Mouse (Mus musculus): ENCODE results near the gene Scmh1. TPM values are rescaled to one million over a fixed set of nuclear protein-coding genes. Genes with fewer than 3 reads are reported as not detected.
A peak's percentile ranks its signal among the peaks of the same experiment; 100 is the strongest.

Scmh1 gene
- polyA plus RNA-seq, 1 experiment from 2014 or later = 9.6 TPM

DNA sequence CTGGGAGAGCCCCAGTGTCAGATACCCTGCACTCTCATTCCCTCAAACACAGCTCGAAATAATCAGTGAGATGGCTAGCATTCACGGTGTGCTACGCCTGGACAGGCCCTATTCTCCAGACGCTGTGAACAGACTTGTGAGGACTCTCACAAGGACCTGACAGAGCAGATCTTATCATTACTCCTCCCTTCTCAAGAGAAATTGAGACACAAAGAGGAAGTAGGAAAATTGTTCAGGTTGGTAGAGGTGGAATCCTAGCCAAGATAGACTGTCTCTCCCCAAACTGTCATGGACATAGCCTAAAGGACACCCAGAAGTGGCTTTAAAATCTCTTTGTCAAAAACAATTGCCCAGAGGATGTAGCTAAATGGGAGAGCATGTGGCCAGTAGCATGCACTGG is 31.3 kb upstream of the Scmh1 start:
- no peak for ATAC-seq (ENCODE audit: low read depth)
- Histone ChIP-seq H3K27me3 (ENCODE audit: control insufficient read depth, insufficient read depth, low read depth, low read length) (no peaks in the 10 kb centered on the region), H3K9me3 (replicated peaks; ENCODE audit: control insufficient read depth, low read length) (no peaks in the 10 kb centered on the region), H3K4me1 (ENCODE audit: control insufficient read depth, low read depth, low read length) (no peaks in the 10 kb centered on the region), H3K4me2 (ENCODE audit: low read depth, low read length) (no peak overlapping the region), H3K9ac (ENCODE audit: low read depth, low read length) (no peak overlapping the region), H3K36me3 (ENCODE audit: control insufficient read depth, insufficient read depth) (no peaks in the 10 kb centered on the region), H3K27ac (ENCODE audit: low read length) (no peak overlapping the region), H3K4me3 (ENCODE audit: low read depth, low read length) (no peak overlapping the region)
- WGBS (ENCODE audit: insufficient replicate concordance) = 36% methylated on average over 4 of the region's 4 CpGs

DNA sequence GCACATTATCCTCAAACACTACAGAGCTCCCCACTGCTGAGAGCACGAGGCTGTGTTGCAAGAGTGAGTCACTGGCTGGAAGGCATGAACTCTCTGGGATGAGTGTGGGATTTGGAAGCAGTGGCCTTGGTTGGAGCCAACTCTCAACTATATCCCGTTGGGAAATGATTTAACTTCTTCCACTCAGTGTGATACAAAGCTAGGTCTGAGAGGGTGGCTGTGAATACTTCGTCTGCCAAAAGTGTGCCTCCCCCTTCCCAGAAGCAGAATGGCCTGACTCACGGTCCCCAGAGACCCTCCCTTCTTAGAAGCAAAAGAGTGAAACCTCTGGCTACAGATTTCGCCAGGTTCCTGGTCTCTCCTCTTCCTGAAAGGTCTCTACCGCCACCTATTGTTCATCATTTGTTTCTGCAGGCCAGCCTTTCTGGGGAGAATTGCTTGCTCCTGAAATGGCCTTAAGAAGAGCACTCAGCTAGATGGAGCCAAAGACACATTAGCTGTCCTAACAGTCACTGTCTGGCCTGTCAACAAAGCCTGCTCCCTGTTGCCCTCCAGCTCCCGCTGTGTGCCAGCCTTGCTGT is 24.2 kb upstream of the Scmh1 start:
- 8% methylated on average over 7 of the region's 7 CpGs for WGBS (ENCODE audit: insufficient replicate concordance)
- no peak overlapping the region for H3K4me3 ChIP-seq (ENCODE audit: low read depth, low read length)
- H3K36me3 ChIP-seq (ENCODE audit: control insufficient read depth, insufficient read depth) = no peaks in the 10 kb centered on the region
- peak; percentile 27; the same call in 1 of the 2 replicates for ATAC-seq (ENCODE audit: low read depth)
- no peaks in the 10 kb centered on the region for H3K4me1 ChIP-seq (ENCODE audit: control insufficient read depth, low read depth, low read length)
- H3K9ac ChIP-seq (ENCODE audit: low read depth, low read length) = no peak overlapping the region
- no peaks in the 10 kb centered on the region for H3K27me3 ChIP-seq (ENCODE audit: control insufficient read depth, insufficient read depth, low read depth, low read length)
- no peak overlapping the region for H3K27ac ChIP-seq (ENCODE audit: low read length)
- H3K4me2 ChIP-seq (ENCODE audit: low read depth, low read length) = peak overlapping the region; percentile 24
- H3K9me3 ChIP-seq (replicated peaks; ENCODE audit: control insufficient read depth, low read length) = no peaks in the 10 kb centered on the region

DNA sequence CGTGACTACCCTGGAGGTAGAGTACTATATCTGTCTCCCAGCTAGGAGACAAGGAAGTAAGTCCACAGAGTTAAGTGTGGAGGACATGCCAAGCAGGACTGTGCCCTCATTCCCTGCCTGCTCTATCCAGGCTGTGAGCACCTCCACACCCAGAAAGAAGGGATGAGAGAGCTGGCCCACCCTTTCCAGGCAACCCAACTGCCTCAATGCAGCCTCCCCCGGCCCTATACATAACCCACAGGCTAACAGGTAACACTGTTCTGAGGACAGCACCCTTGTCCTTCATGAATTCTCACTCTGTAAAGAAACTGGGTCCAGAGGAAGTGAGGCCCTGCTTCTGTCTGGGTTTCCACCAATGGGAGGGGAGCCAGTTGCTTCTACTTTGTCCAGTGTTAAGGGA is 19.6 kb upstream of the Scmh1 start:
- Histone ChIP-seq H3K27ac (ENCODE audit: low read length) (no peak overlapping the region), H3K4me2 (ENCODE audit: low read depth, low read length) (no peak overlapping the region), H3K9me3 (replicated peaks; ENCODE audit: control insufficient read depth, low read length) (no peaks in the 10 kb centered on the region), H3K27me3 (ENCODE audit: control insufficient read depth, insufficient read depth, low read depth, low read length) (no peaks in the 10 kb centered on the region), H3K36me3 (ENCODE audit: control insufficient read depth, insufficient read depth) (no peaks in the 10 kb centered on the region), H3K4me1 (ENCODE audit: control insufficient read depth, low read depth, low read length) (no peaks in the 10 kb centered on the region), H3K4me3 (ENCODE audit: low read depth, low read length) (no peak overlapping the region), H3K9ac (ENCODE audit: low read depth, low read length) (no peak overlapping the region)
- ATAC-seq (ENCODE audit: low read depth) = no peak
- WGBS (ENCODE audit: insufficient replicate concordance) = 54% methylated on average over 2 of the region's 2 CpGs

DNA sequence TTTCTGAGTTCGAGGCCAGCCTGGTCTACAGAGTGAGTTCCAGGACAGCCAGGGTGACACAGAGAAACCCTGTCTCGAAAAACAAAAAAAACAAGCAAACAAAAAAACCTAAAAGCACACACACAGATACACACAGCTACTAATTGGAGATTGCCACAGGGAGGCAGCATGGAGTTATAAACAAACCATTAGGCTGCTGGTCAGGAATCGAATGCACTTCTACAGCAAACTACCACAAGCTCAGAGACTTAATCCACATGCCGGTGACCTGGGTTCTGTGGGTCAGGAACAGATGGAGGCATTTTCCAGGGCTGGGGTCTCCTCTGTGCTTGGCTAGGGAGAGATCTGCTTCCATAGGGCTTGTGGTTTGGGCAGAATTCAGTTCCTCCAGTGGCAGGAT is 17.6 kb upstream of the Scmh1 start:
- Histone ChIP-seq H3K4me2 (ENCODE audit: low read depth, low read length) (no peak overlapping the region), H3K9ac (ENCODE audit: low read depth, low read length) (no peak overlapping the region), H3K27ac (ENCODE audit: low read length) (no peak overlapping the region), H3K4me1 (ENCODE audit: control insufficient read depth, low read depth, low read length) (no peaks in the 10 kb centered on the region), H3K27me3 (ENCODE audit: control insufficient read depth, insufficient read depth, low read depth, low read length) (no peaks in the 10 kb centered on the region), H3K9me3 (replicated peaks; ENCODE audit: control insufficient read depth, low read length) (no peaks in the 10 kb centered on the region), H3K4me3 (ENCODE audit: low read depth, low read length) (no peak overlapping the region), H3K36me3 (ENCODE audit: control insufficient read depth, insufficient read depth) (no peaks in the 10 kb centered on the region)
- no peak for ATAC-seq (ENCODE audit: low read depth)
- WGBS (ENCODE audit: insufficient replicate concordance) = 17% methylated on average over 4 of the region's 4 CpGs

DNA sequence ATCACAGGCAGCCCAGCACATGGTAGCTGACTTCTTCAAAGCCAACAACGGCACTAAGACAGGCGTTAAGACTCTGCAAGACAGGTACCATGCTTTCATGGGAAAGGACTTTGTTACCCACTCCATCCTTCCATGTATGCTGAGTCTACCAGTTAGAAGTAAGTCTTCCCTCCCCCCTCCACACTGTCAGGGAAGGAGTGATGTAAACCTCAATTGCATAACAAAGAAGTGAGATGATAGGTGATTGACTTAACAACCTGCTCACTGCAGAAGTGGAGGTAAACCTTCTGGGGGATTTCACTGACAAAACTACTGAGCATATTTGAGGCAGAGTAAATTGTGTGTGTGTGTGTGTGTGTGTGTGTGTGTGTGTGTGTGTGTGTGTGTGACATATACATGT is 17.1 kb upstream of the Scmh1 start:
- 57% methylated on average over 2 of the region's 2 CpGs for WGBS (ENCODE audit: insufficient replicate concordance)
- Histone ChIP-seq H3K27me3 (ENCODE audit: control insufficient read depth, insufficient read depth, low read depth, low read length) (no peaks in the 10 kb centered on the region), H3K36me3 (ENCODE audit: control insufficient read depth, insufficient read depth) (no peaks in the 10 kb centered on the region), H3K27ac (ENCODE audit: low read length) (no peak overlapping the region), H3K4me1 (ENCODE audit: control insufficient read depth, low read depth, low read length) (peaks cover 2% of the 10 kb centered on the region), H3K4me3 (ENCODE audit: low read depth, low read length) (no peak overlapping the region), H3K9me3 (replicated peaks; ENCODE audit: control insufficient read depth, low read length) (no peaks in the 10 kb centered on the region), H3K4me2 (ENCODE audit: low read depth, low read length) (no peak overlapping the region), H3K9ac (ENCODE audit: low read depth, low read length) (no peak overlapping the region)
- no peak for ATAC-seq (ENCODE audit: low read depth)

DNA sequence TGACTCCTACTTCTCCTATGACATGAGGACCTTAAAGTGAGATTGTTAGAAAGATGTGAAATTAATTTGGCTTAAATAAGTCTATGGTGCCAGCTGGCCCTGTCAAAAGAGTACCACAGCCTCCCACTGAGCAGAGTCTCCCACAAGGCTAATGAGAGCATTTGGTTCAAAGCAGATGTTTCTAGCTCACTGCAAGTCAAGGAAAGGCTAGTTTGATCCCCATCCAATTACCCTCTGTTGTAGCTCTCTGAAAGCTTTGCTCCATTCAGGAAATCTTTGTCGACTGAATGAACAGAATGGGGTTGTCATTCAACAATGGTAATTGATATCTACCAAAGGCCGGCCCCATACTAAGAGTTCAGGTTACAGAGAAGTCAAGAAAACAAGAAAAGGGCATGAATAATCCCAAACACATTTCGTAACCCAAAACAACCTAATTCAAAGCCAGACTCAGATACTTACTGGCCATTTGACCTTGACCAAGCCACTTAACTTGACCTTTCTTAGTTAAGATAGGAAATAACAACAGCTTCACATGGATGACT is 16.0 kb upstream of the Scmh1 start:
- no peak for ATAC-seq (ENCODE audit: low read depth)
- Histone ChIP-seq H3K36me3 (ENCODE audit: control insufficient read depth, insufficient read depth) (no peaks in the 10 kb centered on the region), H3K27ac (ENCODE audit: low read length) (no peak overlapping the region), H3K4me3 (ENCODE audit: low read depth, low read length) (no peak overlapping the region), H3K27me3 (ENCODE audit: control insufficient read depth, insufficient read depth, low read depth, low read length) (no peaks in the 10 kb centered on the region), H3K4me1 (ENCODE audit: control insufficient read depth, low read depth, low read length) (peaks cover 4% of the 10 kb centered on the region), H3K4me2 (ENCODE audit: low read depth, low read length) (no peak overlapping the region), H3K9me3 (replicated peaks; ENCODE audit: control insufficient read depth, low read length) (no peaks in the 10 kb centered on the region), H3K9ac (ENCODE audit: low read depth, low read length) (no peak overlapping the region)
- 54% methylated on average over 3 of the region's 3 CpGs for WGBS (ENCODE audit: insufficient replicate concordance)

DNA sequence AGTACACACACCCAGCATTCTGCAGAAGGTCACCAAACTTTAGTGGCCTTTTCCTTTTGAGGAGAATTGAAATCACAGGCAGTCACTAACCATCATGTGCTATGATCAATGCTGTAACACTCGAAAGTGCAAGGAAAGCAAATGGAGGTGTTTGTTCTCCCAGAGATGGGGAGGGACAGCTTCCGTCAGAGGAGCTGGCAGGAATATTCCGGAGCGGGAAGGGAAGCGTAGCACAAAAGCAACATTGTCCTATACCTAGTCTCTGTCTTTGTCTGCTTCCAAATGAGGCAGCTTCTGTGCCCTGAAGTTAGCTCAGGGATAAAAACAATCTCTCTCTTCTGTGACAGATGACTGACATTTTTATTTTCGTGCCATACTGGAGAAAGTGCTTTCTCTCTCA is 15.5 kb upstream of the Scmh1 start:
- H3K9ac ChIP-seq (ENCODE audit: low read depth, low read length) = no peak overlapping the region
- WGBS (ENCODE audit: insufficient replicate concordance) = 73% methylated on average over 6 of the region's 6 CpGs
- ATAC-seq (ENCODE audit: low read depth) = no peak
- no peaks in the 10 kb centered on the region for H3K27me3 ChIP-seq (ENCODE audit: control insufficient read depth, insufficient read depth, low read depth, low read length)
- H3K36me3 ChIP-seq (ENCODE audit: control insufficient read depth, insufficient read depth) = no peaks in the 10 kb centered on the region
- H3K4me1 ChIP-seq (ENCODE audit: control insufficient read depth, low read depth, low read length) = peaks cover 4% of the 10 kb centered on the region
- no peak overlapping the region for H3K4me3 ChIP-seq (ENCODE audit: low read depth, low read length)
- no peak overlapping the region for H3K4me2 ChIP-seq (ENCODE audit: low read depth, low read length)
- no peak overlapping the region for H3K27ac ChIP-seq (ENCODE audit: low read length)
- H3K9me3 ChIP-seq (replicated peaks; ENCODE audit: control insufficient read depth, low read length) = no peaks in the 10 kb centered on the region

DNA sequence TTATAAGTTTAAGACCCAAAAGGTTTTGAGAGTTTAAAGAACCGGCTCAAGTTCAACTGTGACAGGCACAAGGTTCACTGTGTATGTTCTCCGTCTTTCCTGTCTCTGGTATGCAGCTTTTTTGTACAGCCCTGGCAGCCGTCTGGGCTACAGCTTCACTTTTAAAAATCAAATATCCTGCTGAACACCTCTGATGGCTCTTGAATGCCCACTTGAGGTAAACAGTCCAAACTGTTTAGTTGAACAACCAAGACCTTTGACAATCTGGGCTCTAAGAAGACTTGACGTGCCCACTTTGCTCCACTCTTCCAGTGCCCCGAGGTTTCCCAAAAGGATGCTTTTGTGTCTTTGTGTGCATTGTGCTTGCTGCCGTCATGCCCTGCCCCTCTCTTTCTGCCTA is 13.5 kb upstream of the Scmh1 start:
- H3K4me3 ChIP-seq (ENCODE audit: low read depth, low read length) = no peak overlapping the region
- no peak overlapping the region for H3K27ac ChIP-seq (ENCODE audit: low read length)
- WGBS (ENCODE audit: insufficient replicate concordance) = 77% methylated on average over 6 of the region's 6 CpGs
- H3K27me3 ChIP-seq (ENCODE audit: control insufficient read depth, insufficient read depth, low read depth, low read length) = no peaks in the 10 kb centered on the region
- peaks cover 4% of the 10 kb centered on the region for H3K4me1 ChIP-seq (ENCODE audit: control insufficient read depth, low read depth, low read length)
- no peak overlapping the region for H3K9ac ChIP-seq (ENCODE audit: low read depth, low read length)
- H3K4me2 ChIP-seq (ENCODE audit: low read depth, low read length) = no peak overlapping the region
- no peak for ATAC-seq (ENCODE audit: low read depth)
- no peaks in the 10 kb centered on the region for H3K9me3 ChIP-seq (replicated peaks; ENCODE audit: control insufficient read depth, low read length)
- H3K36me3 ChIP-seq (ENCODE audit: control insufficient read depth, insufficient read depth) = no peaks in the 10 kb centered on the region

DNA sequence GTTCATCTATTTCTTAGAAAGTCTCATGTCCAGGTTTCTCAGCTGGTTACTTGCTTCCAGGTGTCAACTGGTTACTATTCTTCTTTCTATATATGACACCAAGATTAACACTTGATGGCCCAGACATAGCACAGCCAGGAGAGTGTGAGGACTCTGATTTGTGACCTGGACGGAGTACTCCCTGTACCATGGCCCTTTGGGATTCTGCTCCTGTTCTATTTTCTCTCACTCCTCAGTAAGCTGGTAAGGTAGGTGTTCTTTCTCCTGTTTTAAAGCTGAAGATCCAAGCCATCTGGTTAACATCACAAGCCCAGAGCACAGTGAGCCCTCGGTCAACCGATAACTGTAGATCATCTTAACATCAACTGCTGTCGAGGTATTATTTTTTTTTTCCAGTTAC is 12.7 kb upstream of the Scmh1 start:
- Histone ChIP-seq H3K36me3 (ENCODE audit: control insufficient read depth, insufficient read depth) (no peaks in the 10 kb centered on the region), H3K9me3 (replicated peaks; ENCODE audit: control insufficient read depth, low read length) (no peaks in the 10 kb centered on the region), H3K27me3 (ENCODE audit: control insufficient read depth, insufficient read depth, low read depth, low read length) (no peaks in the 10 kb centered on the region), H3K27ac (ENCODE audit: low read length) (no peak overlapping the region), H3K4me1 (ENCODE audit: control insufficient read depth, low read depth, low read length) (peaks cover 4% of the 10 kb centered on the region), H3K9ac (ENCODE audit: low read depth, low read length) (no peak overlapping the region), H3K4me3 (ENCODE audit: low read depth, low read length) (no peak overlapping the region), H3K4me2 (ENCODE audit: low read depth, low read length) (no peak overlapping the region)
- WGBS (ENCODE audit: insufficient replicate concordance) = 60% methylated on average over 4 of the region's 4 CpGs
- no peak for ATAC-seq (ENCODE audit: low read depth)
